Mouse (Mus musculus): ENCODE results near the gene Yju2.

Gene Yju2

DNA sequence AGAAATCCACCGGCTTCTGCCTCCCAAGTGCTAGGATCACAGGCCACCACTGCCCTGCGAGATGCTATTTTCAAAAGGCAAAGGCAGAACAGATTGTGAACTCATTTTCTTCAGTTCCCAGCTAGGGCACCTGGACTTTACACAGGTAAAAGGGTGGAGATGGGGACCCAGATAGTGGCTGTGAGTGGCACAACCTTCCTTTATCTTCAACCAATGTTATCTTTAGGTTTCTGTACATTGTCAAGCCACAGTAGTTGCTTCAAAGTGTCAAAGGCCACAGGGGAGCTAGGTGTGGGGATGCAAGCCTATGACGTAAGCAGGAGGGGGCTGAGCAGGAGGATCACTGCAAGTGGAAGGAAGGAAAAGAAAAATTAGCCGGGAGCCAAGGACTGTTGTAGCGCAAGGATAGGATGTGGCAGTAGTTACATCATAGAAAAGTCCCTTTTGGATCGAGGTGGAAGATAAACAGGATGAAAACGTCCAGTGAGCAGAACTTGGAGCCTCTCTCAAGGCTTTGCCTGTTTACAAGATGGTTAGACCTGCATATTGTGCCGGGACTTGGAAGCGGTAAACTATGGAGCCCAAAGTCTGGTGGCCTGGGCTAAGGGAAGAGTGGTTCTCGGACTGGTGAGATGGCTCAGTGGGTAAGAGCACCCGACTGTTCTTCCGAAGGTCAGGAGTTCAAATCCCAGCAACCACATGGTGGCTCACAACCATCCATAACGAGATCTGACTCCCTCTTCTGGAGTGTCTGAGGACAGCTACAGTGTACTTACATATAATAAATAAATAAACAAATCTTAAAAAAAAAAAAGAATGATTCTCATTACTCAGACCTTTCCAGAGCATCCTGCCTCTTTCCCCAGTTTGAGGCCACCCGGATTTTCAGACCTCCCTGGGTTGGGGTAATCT is 48.8 kb downstream of the Yju2 start:
- no peak for DNase-seq (ENCODE audit: low spot score)

DNA sequence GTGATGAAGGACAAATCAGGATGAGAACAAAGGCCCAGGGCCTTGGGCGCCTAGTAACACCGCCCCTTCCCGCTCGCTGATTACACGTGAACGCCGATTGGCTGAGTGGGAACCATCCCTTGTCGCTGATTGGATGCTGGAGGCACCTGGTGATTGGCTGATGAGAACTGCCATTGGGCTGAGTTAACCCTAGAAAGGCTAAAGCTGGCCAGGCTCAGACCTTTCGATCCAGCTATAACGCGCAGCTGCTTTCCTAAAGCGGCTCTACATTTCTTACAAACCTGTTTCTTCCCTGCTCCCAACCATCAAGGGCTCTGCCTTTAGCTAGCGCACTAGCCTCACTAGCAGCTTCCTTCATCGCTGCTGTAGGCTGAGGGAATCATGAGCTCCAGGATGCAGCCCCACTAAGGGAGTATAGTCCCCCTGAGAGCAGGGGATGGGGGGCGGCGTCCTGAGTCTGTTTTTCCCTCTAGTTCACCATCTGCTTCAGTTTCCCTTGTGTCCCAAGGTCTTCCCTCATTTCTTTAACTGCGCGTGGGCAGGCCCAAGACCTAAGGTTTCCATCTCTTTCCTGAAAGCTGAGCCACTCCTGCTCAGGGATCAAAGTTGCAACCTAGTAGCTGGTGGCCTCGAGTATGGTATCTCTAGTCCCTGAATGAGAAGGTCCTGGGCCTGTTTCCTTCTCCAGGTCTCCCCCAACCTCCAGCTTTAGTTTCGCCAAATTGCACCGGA is 49.6 kb downstream of the Yju2 start:
- DNase-seq (ENCODE audit: low spot score): peak; percentile 93

DNA sequence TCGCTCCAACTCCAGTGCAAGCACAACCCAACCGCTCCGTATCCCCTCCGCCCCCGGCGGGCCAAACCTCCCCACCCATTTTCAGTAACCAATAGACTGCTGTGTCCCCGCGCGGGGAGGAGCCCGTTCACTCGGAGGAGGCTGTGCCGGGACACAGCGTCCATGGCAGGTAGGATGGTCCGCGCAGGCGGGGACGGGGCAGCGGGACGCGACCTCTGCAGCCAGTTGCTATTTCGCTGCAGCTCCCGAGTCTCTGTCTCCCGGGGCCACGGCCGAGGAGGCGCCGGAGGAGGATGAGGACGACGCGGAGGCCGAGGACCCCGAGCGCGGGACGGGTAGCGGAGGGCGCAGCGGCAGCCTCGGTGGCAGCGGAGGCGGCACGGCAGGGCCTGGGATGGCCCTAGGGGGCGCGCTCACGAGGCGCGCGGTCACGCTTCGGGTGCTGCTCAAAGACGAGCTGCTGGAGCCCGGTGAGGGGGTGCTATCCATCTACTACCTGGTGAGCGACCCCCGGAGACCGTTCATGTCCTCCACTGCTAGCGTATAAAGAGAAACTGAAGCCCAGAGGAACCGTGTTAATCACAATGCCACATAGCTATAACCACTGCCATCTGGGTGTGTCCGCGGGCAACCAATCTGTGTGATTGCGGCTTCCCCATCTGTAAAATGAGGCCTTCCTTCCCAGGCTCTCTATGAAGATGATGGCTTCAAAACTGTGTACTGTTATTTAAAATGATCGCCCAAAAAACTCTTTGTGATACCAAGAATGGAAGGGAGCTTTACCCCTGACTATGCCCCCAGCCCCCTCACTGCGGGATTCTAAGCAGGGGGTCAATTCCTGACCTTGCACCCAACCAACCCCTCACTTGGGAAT is 50.4 kb downstream of the Yju2 start:
- DNase-seq (ENCODE audit: low spot score): peak; percentile 93

DNA sequence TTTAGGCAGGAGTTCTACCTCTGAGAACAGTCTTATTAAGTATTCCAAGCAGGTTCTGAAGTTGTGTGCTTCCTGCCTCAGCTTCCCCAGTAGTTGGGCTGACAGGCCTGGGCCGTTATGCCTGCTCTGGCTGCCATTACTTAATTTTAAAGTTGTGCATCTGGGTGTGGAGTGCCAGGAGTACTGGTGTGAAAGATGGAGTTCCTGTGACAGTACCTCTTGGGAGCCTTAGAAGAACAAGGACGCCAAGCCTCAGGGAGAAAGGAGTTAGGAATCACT is 51.0 kb downstream of the Yju2 start:
- no peak for DNase-seq (ENCODE audit: low spot score)

DNA sequence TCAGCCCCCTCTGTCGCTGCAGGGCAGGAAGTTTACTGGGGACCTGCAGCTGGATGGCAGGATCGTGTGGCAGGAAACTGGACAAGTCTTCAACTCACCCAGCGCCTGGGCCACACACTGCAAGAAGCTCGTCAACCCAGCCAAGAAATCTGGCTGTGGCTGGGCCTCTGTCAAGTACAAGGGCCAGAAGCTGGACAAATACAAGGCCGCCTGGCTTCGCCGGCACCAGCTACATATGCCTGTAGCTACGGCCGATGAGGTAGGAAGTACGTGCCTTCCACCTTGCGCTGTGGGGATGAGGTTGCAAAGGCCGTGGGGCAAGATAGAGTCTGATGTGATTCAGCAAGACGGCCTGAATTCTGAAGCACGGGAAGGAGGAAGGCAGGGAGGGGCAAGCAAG is 51.4 kb downstream of the Yju2 start:
- no peak for DNase-seq (ENCODE audit: low spot score)

DNA sequence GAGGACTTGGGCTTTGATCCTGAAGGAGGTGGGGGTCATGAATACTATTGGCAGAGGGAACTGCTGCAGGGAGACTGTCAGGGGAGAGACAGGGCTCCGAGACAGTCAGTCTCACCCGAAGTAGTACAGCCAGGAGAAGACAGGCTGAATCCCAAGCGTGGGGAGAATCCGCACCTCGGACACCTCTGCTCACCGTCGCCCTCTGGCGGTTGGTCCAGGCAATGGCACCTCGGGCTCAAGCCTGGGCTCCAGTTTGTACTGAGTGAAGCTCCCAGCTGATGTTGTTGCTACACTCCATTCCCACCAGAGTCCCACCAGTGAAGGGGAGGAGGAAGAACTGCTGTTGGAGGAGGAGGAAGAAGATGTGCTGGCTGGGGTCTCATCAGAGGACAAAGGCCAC is 51.8 kb downstream of the Yju2 start:
- DNase-seq (ENCODE audit: low spot score): peak; percentile 84

DNA sequence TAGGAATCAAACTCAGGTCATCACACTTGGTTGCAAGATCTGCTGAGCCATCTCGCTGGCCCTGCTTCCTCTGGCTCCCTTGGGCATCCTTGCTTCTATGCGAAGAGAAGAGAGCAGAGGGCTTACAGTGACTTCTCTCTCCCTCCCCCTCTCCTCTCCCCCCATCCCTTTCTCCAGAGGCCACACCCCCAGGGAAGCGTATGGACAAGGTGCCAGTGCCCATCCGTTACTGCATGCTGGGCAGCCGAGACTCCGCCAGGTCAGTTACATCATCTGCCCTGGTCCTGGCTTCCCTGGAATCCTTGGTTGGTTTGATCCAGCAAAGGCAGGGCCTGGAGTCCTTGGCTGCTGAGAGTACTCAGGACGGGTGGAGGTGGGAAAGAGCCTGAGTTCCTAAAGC is 52.5 kb downstream of the Yju2 start:
- no peak for DNase-seq (ENCODE audit: low spot score)

DNA sequence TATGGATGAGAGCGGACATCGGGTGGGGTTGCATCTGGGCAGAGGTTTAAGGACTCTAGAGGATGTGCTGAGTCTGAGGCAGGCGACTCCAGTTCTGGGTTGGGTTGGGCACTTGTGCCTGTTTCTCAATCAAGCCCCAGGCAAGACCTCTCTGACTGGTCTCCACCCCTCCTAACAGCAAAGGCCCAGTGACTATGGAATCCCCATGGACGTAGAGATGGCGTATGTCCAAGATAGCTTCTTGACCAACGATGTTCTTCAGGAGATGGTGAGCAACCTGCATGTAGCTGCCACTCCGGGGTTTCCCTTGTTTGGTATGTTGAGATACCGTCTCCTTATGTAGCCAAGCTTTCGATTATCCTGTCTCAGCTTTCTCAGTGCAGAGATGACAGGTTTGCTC is 56.4 kb downstream of the Yju2 start:
- DNase-seq (ENCODE audit: low spot score): no peak

DNA sequence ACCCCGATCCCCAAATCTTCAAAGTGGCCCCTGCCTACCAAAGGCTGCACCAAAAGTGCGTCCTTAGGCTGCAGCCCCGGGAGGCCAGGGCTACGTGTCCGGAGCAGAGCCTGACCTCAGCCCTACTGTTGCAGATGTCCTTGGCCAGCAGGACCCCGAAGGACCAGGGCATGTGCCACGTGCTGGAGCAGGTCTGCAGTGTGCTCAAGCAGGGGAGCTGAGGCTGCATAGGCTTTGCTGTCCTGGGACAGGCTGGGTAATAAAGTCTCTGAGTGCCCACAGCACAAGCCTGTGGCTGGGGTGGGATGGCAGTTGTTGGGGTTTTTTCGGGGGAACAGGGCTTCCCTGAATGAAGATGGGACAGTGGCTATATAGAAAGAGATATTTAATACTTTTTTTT is 57.5 kb downstream of the Yju2 start:
- no peak for DNase-seq (ENCODE audit: low spot score)

DNA sequence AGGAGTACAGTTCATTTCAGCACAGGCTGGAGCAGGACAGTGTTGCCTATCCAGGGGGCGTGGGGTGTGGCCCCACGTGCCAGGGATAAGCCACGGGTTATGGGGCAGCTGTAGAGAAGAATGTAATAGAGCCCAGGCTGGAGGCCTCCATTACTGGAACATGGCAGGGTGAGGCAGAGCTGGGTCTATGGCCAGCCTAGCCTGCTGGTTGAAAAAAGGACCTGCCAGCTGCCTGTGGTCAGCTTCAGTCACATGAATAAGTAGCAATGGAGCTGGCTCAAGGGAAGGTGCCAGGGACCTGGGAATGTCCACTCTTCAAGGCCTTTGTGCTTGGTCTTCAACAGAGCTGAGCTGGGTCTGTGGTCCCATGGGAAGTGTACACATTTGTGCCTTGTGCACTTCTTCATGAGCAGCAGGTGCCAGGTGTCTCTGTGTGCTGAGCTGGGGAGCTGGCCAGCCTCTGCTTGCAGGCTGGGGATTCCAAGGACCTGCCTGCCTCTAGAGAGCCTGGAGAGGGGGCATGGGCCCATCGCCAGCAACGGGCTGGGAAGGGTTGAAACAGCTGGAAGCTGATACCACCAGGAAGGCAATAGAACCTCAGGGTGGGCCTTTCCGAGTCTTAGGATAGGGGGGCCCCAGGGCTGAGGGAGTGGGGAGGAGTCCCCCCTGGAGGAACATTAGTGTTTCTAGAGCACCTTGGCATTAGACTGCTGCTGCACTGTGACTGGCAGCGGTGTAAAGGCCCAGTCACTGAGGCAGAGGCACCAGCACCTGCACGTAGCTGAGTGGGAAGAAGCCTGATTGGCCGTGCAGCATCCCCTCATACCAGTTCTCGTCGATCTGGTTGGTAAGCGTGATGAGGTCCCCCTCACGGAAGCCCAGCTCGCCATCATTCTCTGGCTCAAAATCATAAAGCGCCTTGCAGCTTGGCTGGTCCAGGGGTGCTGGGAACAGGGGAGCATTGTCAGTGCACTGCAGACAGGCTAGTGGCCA is 58.2 kb downstream of the Yju2 start:
- DNase-seq (ENCODE audit: low spot score): no peak

DNA sequence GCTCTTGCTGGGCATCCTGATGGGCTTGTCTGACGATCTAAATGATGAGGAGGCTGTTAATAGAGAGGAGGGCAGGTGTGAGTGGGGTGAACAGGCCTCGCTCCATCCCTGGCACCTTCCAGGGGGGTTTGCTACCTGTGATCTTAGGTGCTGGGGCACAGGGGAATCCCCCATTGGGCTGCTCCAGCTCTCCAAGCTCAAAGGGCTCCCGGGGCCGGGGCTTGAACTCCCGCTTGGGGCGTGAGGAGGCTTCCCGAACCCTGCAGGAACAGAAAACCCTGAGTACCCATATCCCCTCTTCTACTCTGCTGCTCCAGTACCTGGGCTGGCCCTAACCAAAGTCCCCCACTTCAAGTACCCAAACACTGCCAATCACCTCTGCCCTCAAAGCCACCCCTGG is 58.9 kb downstream of the Yju2 start:
- DNase-seq (ENCODE audit: low spot score): no peak

Measured in urinary bladder, postnatal 14 days (tissue).